Mouse (Mus musculus) forebrain, postnatal 0 days (tissue): Measurements from ENCODE around the gene C130032M10Rik. TPM values are rescaled to one million over a fixed set of nuclear protein-coding genes. Genes with fewer than 3 reads are reported as not detected.

Source experiments
- ATAC-seq: fragments of 200-750 bp; cut with Nextera tagmentation; 2 replicates; pipeline ENCODE4 v1.8.0; 2017; ENCODE audit warnings: mild to moderate bottlenecking, moderate library complexity
- DNase-seq: peaks from one replicate; pipeline ENCODE4 v3.0.0-alpha.2; 2015
- H3K27ac ChIP-seq: fragments of 300-500 bp; sonication (generic); 2 replicates; pipeline ENCODE4 v1.5.1; 2014; ENCODE audit warnings: low read depth, mild to moderate bottlenecking, antibody characterized with exemption, low read length, moderate library complexity, mixed read lengths
- H3K27me3 ChIP-seq: fragments of 300-500 bp; sonication (generic); 2 replicates; pipeline ENCODE4 v1.6.1; 2014; ENCODE audit warnings: mild to moderate bottlenecking, low read length, mixed read lengths; ENCODE audit not compliant: insufficient read depth
- H3K36me3 ChIP-seq: fragments of 300-500 bp; sonication (generic); 2 replicates; pipeline ENCODE4 v1.6.1; 2014; ENCODE audit warnings: mild to moderate bottlenecking, moderate library complexity; ENCODE audit not compliant: insufficient read depth
- H3K4me1 ChIP-seq: fragments of 300-500 bp; sonication (generic); 2 replicates; pipeline ENCODE4 v1.6.1; 2014; ENCODE audit warnings: antibody characterized with exemption; ENCODE audit not compliant: insufficient read depth
- H3K4me2 ChIP-seq: fragments of 300-500 bp; sonication (generic); 2 replicates; pipeline ENCODE4 v1.6.1; 2014; ENCODE audit warnings: low read depth, mild to moderate bottlenecking, moderate library complexity
- H3K4me3 ChIP-seq: fragments of 300-500 bp; sonication (generic); 2 replicates; pipeline ENCODE4 v1.5.1; 2014; ENCODE audit warnings: low read depth, low read length, mixed read lengths
- H3K9ac ChIP-seq: fragments of 300-500 bp; sonication (generic); 2 replicates; pipeline ENCODE4 v1.6.1; 2014; ENCODE audit warnings: mild to moderate bottlenecking
- H3K9me3 ChIP-seq: fragments of 300-500 bp; sonication (generic); 2 replicates; pipeline ENCODE4 v1.6.1; 2016; ENCODE audit warnings: low read length
- CTCF ChIP-seq: sonication (generic); IDR thresholded peaks from 2 replicates; pipeline ENCODE4 v1.5.1; 2016; ENCODE audit warnings: antibody characterized with exemption, control low read depth, low read depth
- WGBS: fragments of 180-500 bp; shearing (Covaris S2); extraction: QIAGEN DNeasy Blood & Tissue Kit; methylation state at CpG from one replicate; pipeline ENCODE4 v1.1.7; 2014; 5-methylcytosine and 5-hydroxymethylcytosine counted together
- polyA plus RNA-seq: library from polyadenylated mRNA; unstranded; fragments of >200 nt; fragmentation: Nextera tagmentation; extraction: Ambion mirVana; gene quantifications from 2 replicates; pipeline ENCODE4 v1.2.1, GENCODE M21; 2015
- total RNA-seq: library from RNA; depleted of rRNA; stranded (reverse); fragments of >200 nt; gene quantifications from 2 replicates; pipeline ENCODE4 v1.2.3, GENCODE M21; 2014

Gene C130032M10Rik
- total and polyA plus RNA-seq, 2 experiments from 2014 or later = not detected

DNA sequence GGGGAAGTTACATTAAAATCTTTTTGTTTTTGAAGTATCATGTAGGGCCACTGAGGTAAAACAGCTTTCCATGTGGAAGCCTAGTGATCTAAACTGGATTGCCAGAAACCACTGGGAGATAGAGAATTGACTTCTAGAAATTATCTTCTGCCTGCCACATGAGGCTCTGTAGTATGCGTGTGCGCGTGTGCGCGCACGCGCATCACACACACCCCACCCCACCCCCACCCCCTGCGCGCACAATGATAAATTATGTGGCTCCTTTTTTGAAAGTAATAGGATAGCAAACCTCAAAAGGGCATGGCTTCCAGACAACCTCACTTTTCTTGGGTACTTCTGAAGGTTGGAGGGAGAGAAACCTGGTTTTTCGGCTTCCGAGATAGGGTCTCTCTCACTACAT lies 13.6 kb upstream of the C130032M10Rik start:
- H3K9ac ChIP-seq = no peak overlapping the region
- no peak overlapping the region for H3K27ac ChIP-seq
- no peaks in the 10 kb centered on the region for H3K4me1 ChIP-seq
- no peak overlapping the region for H3K4me3 ChIP-seq
- H3K9me3 ChIP-seq = no peaks in the 10 kb centered on the region
- H3K27me3 ChIP-seq = 0 out of 2 replicates have a peak, but pooled peaks cover 3% of the 10 kb centered on the region
- ATAC-seq (no peak), DNase-seq (no peak)
- no peak overlapping the region for H3K4me2 ChIP-seq
- TF ChIP-seq CTCF = no peak
- WGBS = 97% methylated on average over 11 of the region's 11 CpGs
- H3K36me3 ChIP-seq = no peaks in the 10 kb centered on the region

DNA sequence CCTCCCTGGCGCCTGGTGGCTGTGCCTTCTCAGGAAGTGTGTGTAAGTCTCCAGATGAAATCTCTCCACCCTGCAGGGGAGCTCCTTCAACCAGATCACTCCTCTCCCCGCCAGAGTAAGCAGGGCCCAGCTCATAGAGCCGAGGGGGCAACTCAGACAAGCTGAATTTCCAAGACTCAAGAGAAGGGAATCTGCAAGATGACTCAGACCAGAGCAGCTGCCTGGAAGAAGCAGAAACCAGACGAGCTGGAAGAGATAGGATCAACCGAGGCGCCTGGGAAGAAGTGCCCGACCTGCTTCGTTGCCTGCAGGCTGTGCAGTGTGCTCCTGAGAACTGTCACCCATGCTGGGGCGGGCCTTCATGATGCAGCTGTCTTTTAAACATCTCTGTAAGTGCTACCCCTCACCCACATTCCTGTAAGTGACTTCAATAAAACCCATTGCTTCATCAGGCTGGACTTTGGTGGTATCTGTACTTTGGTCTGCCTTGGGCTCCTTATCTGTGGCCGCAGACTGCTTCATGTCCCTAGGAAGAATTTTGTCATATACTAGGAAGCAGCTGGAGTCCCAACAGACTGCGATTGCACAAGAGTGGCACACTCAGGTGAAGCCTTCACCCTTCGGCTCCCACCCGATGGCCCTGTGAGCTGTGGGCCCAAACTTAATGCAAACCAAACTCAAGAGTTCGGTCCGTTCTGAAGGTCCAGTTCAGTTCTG lies 12.6 kb upstream of the C130032M10Rik start:
- no peak overlapping the region for H3K9ac ChIP-seq
- no peak overlapping the region for H3K27ac ChIP-seq
- H3K27me3 ChIP-seq = 0 out of 2 replicates have a peak, but pooled peaks cover 3% of the 10 kb centered on the region
- no peak overlapping the region for H3K4me2 ChIP-seq
- no peaks in the 10 kb centered on the region for H3K4me1 ChIP-seq
- no peak for ATAC-seq
- no peak for TF ChIP-seq CTCF
- no peak for DNase-seq
- no peaks in the 10 kb centered on the region for H3K36me3 ChIP-seq
- 79% methylated on average over 15 of the region's 15 CpGs for WGBS
- no peaks in the 10 kb centered on the region for H3K9me3 ChIP-seq
- H3K4me3 ChIP-seq = no peak overlapping the region

DNA sequence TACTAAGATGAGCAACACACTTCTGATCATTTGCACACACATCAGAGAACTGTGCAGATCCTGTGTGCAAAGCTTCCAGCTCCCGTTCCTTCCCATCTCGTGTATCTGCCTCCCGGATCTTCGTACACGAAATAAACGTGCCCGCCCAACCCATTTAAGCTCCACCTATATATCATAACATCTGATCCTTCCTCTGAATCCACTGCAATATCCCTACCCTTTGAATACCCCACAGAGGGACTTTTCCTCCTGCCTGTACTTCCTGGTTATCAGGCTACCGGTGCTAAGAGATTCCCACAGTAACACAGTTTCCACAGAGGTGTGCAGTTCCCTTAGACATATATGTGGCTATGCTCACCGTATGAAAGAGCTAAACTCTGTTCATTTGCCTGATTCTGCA lies 10.7 kb upstream of the C130032M10Rik start, which contains the start of gene Ccr4:
TSS of gene Ccr4 (minus strand) at position 101 of the 400 bp plus-strand sequence.
- H3K4me3 ChIP-seq = no peak within 1 kb of the TSS
- H3K36me3 ChIP-seq = no peaks in the 10 kb centered on the region
- H3K27me3 ChIP-seq = 0 out of 2 replicates have a peak, but pooled peaks cover under 1% of the 10 kb centered on the region
- no peak for TF ChIP-seq CTCF
- H3K27ac ChIP-seq = no peak within 1 kb of the TSS
- H3K4me1 ChIP-seq = no peaks in the 10 kb centered on the region
- ATAC-seq = no peak
- 87% methylated on average over 9 of the region's 9 CpGs for WGBS
- H3K4me2 ChIP-seq = no peak within 1 kb of the TSS
- H3K9ac ChIP-seq = no peak within 1 kb of the TSS
- H3K9me3 ChIP-seq = no peaks in the 10 kb centered on the region
- no peak for DNase-seq

DNA sequence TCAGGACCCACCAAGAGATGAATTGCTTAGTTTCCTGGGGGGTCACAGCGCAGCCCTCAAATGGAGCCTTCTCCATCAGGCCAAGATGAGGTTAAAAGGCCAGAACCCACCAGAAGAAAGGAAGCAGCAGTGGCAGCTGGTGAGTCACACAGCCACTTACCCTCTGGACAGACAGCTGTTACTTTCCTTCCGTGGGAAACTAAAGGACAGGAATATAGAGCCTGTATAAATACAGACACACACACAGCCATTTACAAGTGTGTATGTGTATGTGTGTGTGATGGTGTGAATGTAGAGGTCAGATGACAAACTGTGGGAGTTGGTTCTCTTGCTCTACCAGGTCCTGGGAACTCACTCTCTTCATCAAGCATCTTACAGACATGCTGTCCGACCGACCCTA lies 8.9 kb upstream of the C130032M10Rik start:
- no peak overlapping the region for H3K9ac ChIP-seq

DNA sequence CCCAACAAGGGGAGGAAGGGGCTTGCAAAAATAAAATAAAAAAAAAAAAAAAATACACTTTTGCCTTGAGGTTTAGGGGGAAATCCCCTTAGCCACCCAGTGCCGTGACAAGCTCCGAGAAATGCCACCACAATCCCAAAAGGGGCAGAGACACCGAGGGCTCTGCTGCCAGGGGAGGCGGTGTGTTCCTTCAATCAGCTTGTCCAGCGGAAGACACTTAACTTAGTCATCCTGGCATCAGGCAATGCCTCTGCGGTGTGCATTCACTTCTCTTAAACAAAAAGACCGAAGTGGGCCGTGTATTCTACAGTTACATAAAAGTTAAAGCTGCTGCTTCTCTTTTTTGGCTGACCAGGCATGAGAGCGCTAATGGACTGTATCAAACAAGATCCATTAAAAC lies 8.1 kb upstream of the C130032M10Rik start:
- Histone ChIP-seq H3K4me2 (no peak overlapping the region), H3K27me3 (no peaks in the 10 kb centered on the region), H3K9me3 (0 out of 2 replicates have a peak, but pooled peaks cover under 1% of the 10 kb centered on the region), H3K4me1 (no peaks in the 10 kb centered on the region), H3K4me3 (no peak overlapping the region), H3K27ac (no peak overlapping the region), H3K9ac (no peak overlapping the region), H3K36me3 (no peaks in the 10 kb centered on the region)
- TF ChIP-seq CTCF = no peak
- no peak for DNase-seq
- 82% methylated on average over 9 of the region's 9 CpGs for WGBS
- ATAC-seq = no peak

More for the DNA sequence above, 8.9 kb upstream of the C130032M10Rik start:
- Histone ChIP-seq H3K4me3 (no peak overlapping the region), H3K9me3 (no peaks in the 10 kb centered on the region), H3K27me3 (no peaks in the 10 kb centered on the region), H3K4me2 (no peak overlapping the region), H3K27ac (no peak overlapping the region), H3K36me3 (no peaks in the 10 kb centered on the region), H3K4me1 (no peaks in the 10 kb centered on the region)
- DNase-seq (no peak), ATAC-seq (no peak)
- TF ChIP-seq CTCF = no peak
- WGBS = 78% methylated on average over 4 of the region's 4 CpGs

DNA sequence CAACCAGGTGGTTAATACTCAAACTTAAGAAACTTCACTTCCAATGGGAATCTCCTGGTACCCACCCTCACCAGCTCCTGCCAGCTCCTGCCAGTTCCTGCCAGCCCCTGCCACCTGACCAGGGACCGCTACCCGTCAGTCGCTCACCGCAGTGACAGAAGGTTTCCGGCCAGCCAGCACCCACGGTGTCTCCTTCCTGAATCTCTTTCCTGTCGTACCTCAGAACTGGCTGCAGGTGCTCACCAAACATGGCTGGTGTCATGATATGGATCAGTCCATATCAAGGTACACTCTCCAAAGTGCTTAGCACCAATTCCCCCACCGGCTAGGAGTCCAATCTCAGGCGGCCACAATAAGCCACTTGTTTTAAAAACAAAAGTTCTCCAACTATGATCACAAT lies 5.7 kb upstream of the C130032M10Rik start:
- no peak overlapping the region for H3K4me3 ChIP-seq

DNA sequence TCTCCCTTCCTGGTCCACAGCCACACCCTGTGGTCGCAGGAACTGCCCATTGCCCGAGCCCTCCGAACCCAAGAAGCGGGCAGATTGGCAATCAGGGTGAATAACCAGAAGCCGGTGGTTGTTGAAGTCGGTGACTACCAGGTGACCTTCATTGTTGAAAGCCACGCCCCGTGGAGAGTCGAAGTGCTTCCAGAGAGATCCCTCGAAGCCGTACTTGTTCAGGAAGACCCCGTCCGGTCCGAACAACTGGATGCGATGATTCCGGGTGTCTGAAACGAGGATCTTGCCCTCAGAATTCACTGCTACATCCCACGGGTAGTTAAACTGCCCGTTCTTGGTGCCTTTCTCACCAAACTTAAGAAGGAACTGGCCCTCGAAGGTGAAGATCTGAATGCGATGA lies 2.7 kb upstream of the C130032M10Rik start:
- H3K4me1 ChIP-seq = no peaks in the 10 kb centered on the region
- ATAC-seq = no peak
- no peak overlapping the region for H3K9ac ChIP-seq
- no peak overlapping the region for H3K4me3 ChIP-seq
- no peak for TF ChIP-seq CTCF
- no peak for DNase-seq
- 97% methylated on average over 21 of the region's 21 CpGs for WGBS
- no peak overlapping the region for H3K27ac ChIP-seq
- no peaks in the 10 kb centered on the region for H3K27me3 ChIP-seq
- 0 out of 2 replicates have a peak, but pooled peaks cover 12% of the 10 kb centered on the region for H3K9me3 ChIP-seq
- H3K36me3 ChIP-seq = 0 out of 2 replicates have a peak, but pooled peaks cover 3% of the 10 kb centered on the region
- no peak overlapping the region for H3K4me2 ChIP-seq

More for the DNA sequence above, 5.7 kb upstream of the C130032M10Rik start:
- Histone ChIP-seq H3K9me3 (0 out of 2 replicates have a peak, but pooled peaks cover 12% of the 10 kb centered on the region), H3K9ac (no peak overlapping the region), H3K4me2 (no peak overlapping the region), H3K4me1 (no peaks in the 10 kb centered on the region), H3K27ac (no peak overlapping the region), H3K36me3 (0 out of 2 replicates have a peak, but pooled peaks cover 3% of the 10 kb centered on the region), H3K27me3 (no peaks in the 10 kb centered on the region)
- WGBS = 96% methylated on average over 9 of the region's 9 CpGs
- no peak for ATAC-seq
- no peak for DNase-seq
- TF ChIP-seq CTCF = no peak
